In the genomic region with DNA sequence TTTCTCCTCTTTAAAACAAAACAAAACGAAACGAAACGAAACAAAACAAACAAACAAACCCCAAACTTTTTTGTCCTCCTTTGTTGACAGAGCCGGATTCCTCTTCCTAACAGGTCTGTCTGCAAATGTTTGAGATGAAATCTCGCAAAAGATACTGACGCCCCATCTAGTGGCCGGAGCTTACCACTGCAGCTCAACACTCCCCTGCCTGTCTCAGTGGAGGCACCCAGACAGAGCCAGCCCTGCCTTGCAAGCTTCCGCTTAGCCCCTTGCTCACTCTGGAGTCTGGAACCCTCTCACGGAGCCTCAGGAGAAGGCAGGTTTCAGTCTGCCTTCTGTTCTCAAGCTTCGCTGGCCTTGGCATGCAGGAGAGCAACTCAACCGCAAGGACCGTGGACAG, we compare ENCODE assay signal across 8 mouse cellular contexts. TPM values are rescaled to one million over a fixed set of nuclear protein-coding genes. Genes with fewer than 3 reads are reported as not detected.
DNase-seq lines count a peak whose midpoint lies in the region; ATAC-seq and TF ChIP-seq lines count a peak whose summit lies in the region.

No protein-coding gene starts in this region.

- intact Hi-C loops in heart, postnatal 14 days (cut with DNase I): loop anchor here (1.0 to 5.0 kb wide), 4 partner anchors 64 to 187 kb away; partner anchors contain the start of gene Psmb2

- H3K27ac ChIP-seq in forebrain, embryonic 14.5 days (ENCODE audit: low read depth, low read length): no peak overlapping the region
- no peak overlapping the region for H3K27ac ChIP-seq in thymus, adult 2 months (ENCODE audit: control insufficient read depth, insufficient read depth, low read length)

- no peak overlapping the region for H3K4me3 ChIP-seq in G1E (ENCODE audit: low read depth, low read length)
- H3K4me3 ChIP-seq in forebrain, embryonic 14.5 days (ENCODE audit: low read depth, low read length): no peak overlapping the region
- H3K4me3 ChIP-seq in thymus, adult 2 months (ENCODE audit: control insufficient read depth, insufficient read depth, low read length): no peak overlapping the region

- no peaks in the 10 kb centered on the region for H3K9me3 ChIP-seq in G1E (replicated peaks)
- H3K9me3 ChIP-seq in forebrain, embryonic 14.5 days (replicated peaks; ENCODE audit: control insufficient read depth, low read length): no peaks in the 10 kb centered on the region

- DNase-seq in G1E (ENCODE audit: low spot score): peak; percentile 70
- peak; percentile 91 for DNase-seq in forebrain, embryonic 14.5 days (ENCODE audit: low spot score)
- DNase-seq in heart, postnatal 14 days: peak; percentile 79 to 85
- DNase-seq in layer of hippocampus, adult 18-20 months (ENCODE audit: low spot score in 2 of 2): peak; percentile 87 to 95
- peak; percentile 70 to 77 for DNase-seq in lung, adult 18-20 months
- peak; percentile 85 for DNase-seq in thymus, adult 2 months

- peak; percentile 73 for TF ChIP-seq CTCF in G1E (IDR thresholded peaks at IDR 0.05; ENCODE audit: low read depth, low read length)
- peak; percentile 85 for TF ChIP-seq CTCF in thymus, adult 2 months (IDR thresholded peaks at IDR 0.05; ENCODE audit: borderline replicate concordance, control insufficient read depth, extremely low read depth, insufficient read depth, low read length, poor library complexity)

- no peak overlapping the region for H3K4me2 ChIP-seq in forebrain, embryonic 14.5 days (ENCODE audit: low read length)

- peaks cover 9% of the 10 kb centered on the region for H3K27me3 ChIP-seq in G1E (ENCODE audit: insufficient read depth, low read length)
- peaks cover 30% of the 10 kb centered on the region for H3K27me3 ChIP-seq in forebrain, embryonic 14.5 days (replicated peaks; ENCODE audit: control insufficient read depth, insufficient read depth, low read length)
- H3K27me3 ChIP-seq in thymus, adult 2 months (ENCODE audit: control insufficient read depth, insufficient read depth, low read length): peaks cover 1% of the 10 kb centered on the region; the same call in 1 of the 2 replicates

- H3K9ac ChIP-seq in forebrain, embryonic 14.5 days (ENCODE audit: low read length): no peak overlapping the region

- ATAC-seq in G1E (ENCODE audit: extremely low read depth, insufficient number of reproducible peaks, low FRiP score, poor library complexity, severe bottlenecking): peak; percentile 46; the same call in 1 of the 2 replicates
- ATAC-seq in cerebellum, adult (ENCODE audit: insufficient number of reproducible peaks, low FRiP score, low TSS enrichment): peak; percentile 49; the same call in 1 of the 2 replicates
- ATAC-seq in forebrain, embryonic 14.5 days: peak; percentile 69; the same call in 1 of the 2 replicates
- peak; percentile 81 for ATAC-seq in neutrophil, adult 5-6 weeks (ENCODE audit: extremely low read depth, insufficient number of reproducible peaks, low FRiP score, poor library complexity, severe bottlenecking)

- peaks cover 30% of the 10 kb centered on the region for H3K4me1 ChIP-seq in G1E (ENCODE audit: insufficient read depth, low read depth, low read length)
- no peaks in the 10 kb centered on the region for H3K4me1 ChIP-seq in forebrain, embryonic 14.5 days (ENCODE audit: control insufficient read depth, insufficient read depth, low read length)
- no peaks in the 10 kb centered on the region for H3K4me1 ChIP-seq in thymus, adult 2 months (replicated peaks; ENCODE audit: control insufficient read depth, insufficient read depth, low read length)

- TF ChIP-seq POLR2A in thymus, adult 2 months (IDR thresholded peaks at IDR 0.05; ENCODE audit: control insufficient read depth, extremely low read depth, insufficient read depth, low read length, poor library complexity): no peak

- peaks cover 36% of the 10 kb centered on the region for H3K36me3 ChIP-seq in G1E (replicated peaks)
- H3K36me3 ChIP-seq in forebrain, embryonic 14.5 days (ENCODE audit: control insufficient read depth, insufficient read depth, low read length): peaks cover 26% of the 10 kb centered on the region
- 0 out of 2 replicates have a peak, but pooled peaks cover under 1% of the 10 kb centered on the region for H3K36me3 ChIP-seq in thymus, adult 2 months (ENCODE audit: control insufficient read depth, insufficient read depth, low read length)

- WGBS in forebrain, embryonic 14.5 days: 3% methylated on average over 12 of the region's 12 CpGs
- WGBS in thymus, adult 2 months: 7% methylated on average over 12 of the region's 12 CpGs

RNA-seq across cellular contexts. Expression of gene Tfap2e, which starts 5.4 kb away (rescaled TPM):
- total RNA-seq in G1E (2014; fragmentation: Nextera tagmentation) (not detected in 2 replicates), G1E (2017) (0.05 TPM in 1 of 2 replicates, not detected in the other)
- polyA plus RNA-seq in G1E (2012): not detected in 2 replicates
- 0.69 and 1.0 TPM in 2 replicates for polyA plus RNA-seq in forebrain, embryonic 14.5 days (2014; fragmentation: Nextera tagmentation; extraction: Ambion mirVana)
- total RNA-seq in heart, postnatal 14 days (2021): not detected
- total RNA-seq in layer of hippocampus, adult 18-20 months (2021): not detected
- total RNA-seq in neutrophil, adult 5-6 weeks (2017): not detected in 2 replicates
- 0.07 and 0.20 TPM in 2 replicates for polyA plus RNA-seq in thymus, adult 2 months (2012; rRNA removed)

RNA-seq across cellular contexts. Expression of gene Ncdn, which starts 11.8 kb away (rescaled TPM):
- total RNA-seq in G1E (2014; fragmentation: Nextera tagmentation) (16.9 and 18.4 TPM in 2 replicates), G1E (2017) (10.3 and 11.4 TPM in 2 replicates)
- 86.9 and 89.1 TPM in 2 replicates for polyA plus RNA-seq in G1E (2012)
- 47.8 and 79.3 TPM in 2 replicates for polyA plus RNA-seq in forebrain, embryonic 14.5 days (2014; fragmentation: Nextera tagmentation; extraction: Ambion mirVana)
- total RNA-seq in heart, postnatal 14 days (2021): 10 to 100 TPM; 12.5 to 15.0 TPM
- total RNA-seq in layer of hippocampus, adult 18-20 months (2021): 1,000 to 10,000 TPM; 2,035 to 2,092 TPM
- 6.6 and 8.3 TPM in 2 replicates for total RNA-seq in neutrophil, adult 5-6 weeks (2017)
- polyA plus RNA-seq in thymus, adult 2 months (2012; rRNA removed): 53.6 and 60.4 TPM in 2 replicates

RNA-seq across cellular contexts. Expression of gene AU040320, which starts 11.9 kb away (rescaled TPM):
- total RNA-seq in G1E (2014; fragmentation: Nextera tagmentation) (41.5 and 45.5 TPM in 2 replicates), G1E (2017) (15.1 and 15.5 TPM in 2 replicates)
- 10.6 and 21.8 TPM in 2 replicates for polyA plus RNA-seq in G1E (2012)
- 28.2 and 35.4 TPM in 2 replicates for polyA plus RNA-seq in forebrain, embryonic 14.5 days (2014; fragmentation: Nextera tagmentation; extraction: Ambion mirVana)
- total RNA-seq in heart, postnatal 14 days (2021): 10 to 100 TPM; 29.9 to 30.3 TPM
- total RNA-seq in layer of hippocampus, adult 18-20 months (2021): 10 to 100 TPM; 60.9 to 61.3 TPM
- total RNA-seq in neutrophil, adult 5-6 weeks (2017): 35.0 and 36.4 TPM in 2 replicates
- polyA plus RNA-seq in thymus, adult 2 months (2012; rRNA removed): 31.6 and 40.0 TPM in 2 replicates

Comparison
In these comparisons a context has a peak if more than half of its experiments do, and no peak if none do; other contexts are left out.
1. RNA of gene Ncdn, which starts 11.8 kb away (total RNA-seq): 2,035 to 2,092 TPM in layer of hippocampus, adult 18-20 months; 10.3 to 18.4 TPM in G1E, 12.5 to 15.0 TPM in heart, postnatal 14 days and 6.6 to 8.3 TPM in neutrophil, adult 5-6 weeks; every median in the first group is over 100 times any median in the second.
2. Peak in every context shown above with its lines, with median percentiles within 50 percentile points of each other: ATAC-seq and DNase-seq.